Mouse (Mus musculus) midbrain, embryonic 12.5 days (tissue): ENCODE measurements around the gene Tectb. TPM values are rescaled to one million over a fixed set of nuclear protein-coding genes. Genes with fewer than 3 reads are reported as not detected.

Experiments
- ATAC-seq: fragments of 200-750 bp; cut with Nextera tagmentation; 2 replicates; pipeline ENCODE4 v1.8.0; 2017; ENCODE audit warnings: low read depth, moderate TSS enrichment, moderate library complexity; ENCODE audit not compliant: low FRiP score
- H3K27ac ChIP-seq: fragments of 300-500 bp; sonication (generic); replicated peaks from 2 replicates; pipeline ENCODE4 v1.5.1; 2016; ENCODE audit warnings: mild to moderate bottlenecking
- H3K27me3 ChIP-seq: fragments of 300-500 bp; sonication (generic); 2 replicates; pipeline ENCODE4 v1.6.1; 2016; ENCODE audit warnings: mild to moderate bottlenecking
- H3K36me3 ChIP-seq: fragments of 300-500 bp; sonication (generic); 2 replicates; pipeline ENCODE4 v1.6.1; 2016
- H3K4me1 ChIP-seq: fragments of 300-500 bp; sonication (generic); 2 replicates; pipeline ENCODE4 v1.6.1; 2016
- H3K4me2 ChIP-seq: fragments of 300-500 bp; sonication (generic); replicated peaks from 2 replicates; pipeline ENCODE4 v1.6.1; 2016; ENCODE audit warnings: mild to moderate bottlenecking, moderate library complexity
- H3K4me3 ChIP-seq: fragments of 300-500 bp; sonication (generic); 2 replicates; pipeline ENCODE4 v1.5.1; 2016; ENCODE audit warnings: mild to moderate bottlenecking
- H3K9ac ChIP-seq: fragments of 300-500 bp; sonication (generic); replicated peaks from 2 replicates; pipeline ENCODE4 v1.6.1; 2016; ENCODE audit warnings: mild to moderate bottlenecking, moderate library complexity
- H3K9me3 ChIP-seq: fragments of 300-500 bp; sonication (generic); 2 replicates; pipeline ENCODE4 v1.6.1; 2016; ENCODE audit warnings: mild to moderate bottlenecking
- WGBS: fragments of 180-500 bp; shearing (Covaris S2); methylation state at CpG from one replicate; pipeline ENCODE4 v1.1.7; 2016; 5-methylcytosine and 5-hydroxymethylcytosine counted together
- polyA plus RNA-seq: library from polyadenylated mRNA; unstranded; fragments of >200 nt; fragmentation: Nextera tagmentation; extraction: Ambion mirVana; gene quantifications from 2 replicates; pipeline ENCODE4 v1.2.1, GENCODE M21; 2016

Tectb gene
- polyA plus RNA-seq, 1 experiment from 2014 or later, result 0.31 TPM

DNA sequence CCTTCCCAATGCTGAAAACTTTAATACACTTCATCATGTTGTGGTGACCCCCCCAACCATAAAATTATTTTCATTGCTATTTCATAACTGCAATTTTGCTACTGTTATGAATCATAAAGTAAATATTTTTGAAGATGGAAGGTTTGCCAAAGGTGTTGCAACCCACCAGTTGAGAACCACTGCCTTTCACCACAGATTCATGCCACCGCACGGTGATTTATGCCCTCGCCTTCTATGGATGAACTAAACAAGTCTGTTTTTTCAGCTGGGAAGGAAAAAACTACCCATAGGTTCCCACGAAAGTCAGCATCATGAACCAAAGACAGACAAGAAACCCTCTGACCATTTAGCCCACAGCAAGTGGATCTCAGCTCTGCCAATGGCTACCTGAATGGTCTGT, 36.3 kb downstream of the Tectb start:
- H3K27me3 ChIP-seq, result peaks cover 9% of the 10 kb centered on the region; the same call in 1 of the 2 replicates
- 92% methylated on average over 4 of the region's 4 CpGs for WGBS
- ATAC-seq, result no peak
- H3K4me1 ChIP-seq, result peaks cover 6% of the 10 kb centered on the region; the same call in 1 of the 2 replicates
- no peak overlapping the region for H3K27ac ChIP-seq
- H3K36me3 ChIP-seq, result no peaks in the 10 kb centered on the region
- H3K4me2 ChIP-seq, result no peak overlapping the region
- no peak overlapping the region for H3K4me3 ChIP-seq
- H3K9ac ChIP-seq, result no peak overlapping the region
- H3K9me3 ChIP-seq, result no peaks in the 10 kb centered on the region

DNA sequence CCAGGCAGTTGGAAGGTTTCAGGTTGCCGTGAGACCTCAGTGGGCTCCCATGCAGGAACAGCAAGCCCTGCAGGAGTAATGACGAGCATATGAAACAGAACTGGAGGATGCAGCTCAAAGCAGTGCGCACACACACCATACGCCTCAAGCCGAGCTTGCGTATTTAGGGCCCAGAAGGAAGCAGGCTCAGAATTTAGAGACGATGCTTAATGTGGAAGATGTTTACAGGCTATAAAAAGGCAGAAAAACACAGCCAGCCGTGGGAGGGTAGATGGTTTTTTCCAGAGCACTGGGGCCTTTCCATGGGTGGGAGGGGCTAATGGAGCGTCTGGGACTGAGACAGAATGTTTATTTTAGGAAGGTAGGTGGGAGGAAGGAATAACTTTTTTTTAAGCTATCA, 36.8 kb downstream of the Tectb start:
- peaks cover 6% of the 10 kb centered on the region; the same call in 1 of the 2 replicates for H3K4me1 ChIP-seq
- 84% methylated on average over 9 of the region's 9 CpGs for WGBS
- ATAC-seq, result no peak
- H3K27me3 ChIP-seq, result peaks cover 9% of the 10 kb centered on the region; the same call in 1 of the 2 replicates
- H3K9me3 ChIP-seq, result no peaks in the 10 kb centered on the region
- no peak overlapping the region for H3K4me3 ChIP-seq
- no peak overlapping the region for H3K4me2 ChIP-seq
- H3K9ac ChIP-seq, result no peak overlapping the region
- H3K27ac ChIP-seq, result no peak overlapping the region
- no peaks in the 10 kb centered on the region for H3K36me3 ChIP-seq

DNA sequence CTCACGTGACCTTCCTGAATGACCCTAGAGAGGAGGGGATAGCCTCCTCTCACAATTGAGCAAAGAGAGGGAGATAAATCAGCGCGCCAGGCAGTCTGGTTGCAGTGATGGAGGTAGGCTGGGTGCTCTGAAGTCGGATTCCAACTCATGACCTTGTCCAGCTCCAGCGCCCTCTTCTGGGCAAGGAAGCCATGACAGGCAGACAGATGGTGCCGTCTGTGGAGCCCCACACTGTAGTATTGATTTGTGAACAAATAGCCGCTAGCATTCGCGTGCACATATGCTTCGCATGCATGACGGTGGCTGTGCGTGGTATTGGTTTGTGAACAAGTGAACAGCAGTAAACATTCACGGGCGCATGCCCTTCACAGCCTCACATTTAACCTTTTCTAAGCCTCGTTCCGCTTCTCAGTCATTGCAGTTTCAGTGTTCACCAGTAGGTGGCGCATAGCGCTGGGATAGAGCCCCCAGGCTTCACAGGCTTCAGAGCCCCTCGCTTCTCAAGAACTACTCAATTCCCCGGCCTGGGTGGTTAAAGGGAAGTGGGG, 37.7 kb downstream of the Tectb start:
- Histone ChIP-seq H3K4me3 (peak overlapping the region; percentile 41), H3K27me3 (peaks cover 9% of the 10 kb centered on the region; the same call in 1 of the 2 replicates), H3K9me3 (no peaks in the 10 kb centered on the region), H3K4me2 (peak overlapping the region; percentile 59), H3K9ac (peak overlapping the region; percentile 49), H3K36me3 (no peaks in the 10 kb centered on the region), H3K4me1 (peaks cover 6% of the 10 kb centered on the region; the same call in 1 of the 2 replicates), H3K27ac (no peak overlapping the region)
- 3% methylated on average over 20 of the region's 20 CpGs for WGBS
- ATAC-seq, result peak; percentile 83

DNA sequence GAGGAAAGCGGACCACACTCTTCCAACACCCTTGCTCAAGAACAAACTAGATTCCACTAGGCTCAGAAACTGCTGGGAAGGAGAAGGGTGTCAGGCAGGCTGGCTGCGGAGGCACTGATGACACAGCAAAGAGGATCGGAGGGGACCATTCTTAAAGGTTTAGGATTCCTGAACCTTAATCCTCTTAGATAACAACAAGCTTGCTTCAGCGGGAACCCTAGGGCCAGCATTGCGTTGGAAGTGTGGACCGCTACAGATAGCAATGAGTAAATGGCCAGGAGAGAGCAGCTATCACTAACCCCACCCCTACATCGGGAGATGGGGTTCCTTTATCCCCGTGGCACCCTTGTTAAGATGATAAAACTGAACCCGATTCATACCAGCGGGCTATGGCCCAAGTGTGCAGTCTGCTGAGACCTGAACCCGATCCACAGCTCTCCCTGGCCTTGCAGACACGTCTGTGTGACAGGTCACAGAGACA, 38.2 kb downstream of the Tectb start:
- Histone ChIP-seq H3K9me3 (no peaks in the 10 kb centered on the region), H3K36me3 (no peaks in the 10 kb centered on the region), H3K4me3 (peak overlapping the region; percentile 41), H3K4me1 (peaks cover 6% of the 10 kb centered on the region; the same call in 1 of the 2 replicates), H3K4me2 (peak overlapping the region; percentile 59), H3K9ac (peak overlapping the region; percentile 49), H3K27ac (no peak overlapping the region), H3K27me3 (peaks cover 9% of the 10 kb centered on the region; the same call in 1 of the 2 replicates)
- WGBS, result 10% methylated on average over 12 of the region's 12 CpGs
- ATAC-seq, result peak; percentile 38; the same call in 1 of the 2 replicates

DNA sequence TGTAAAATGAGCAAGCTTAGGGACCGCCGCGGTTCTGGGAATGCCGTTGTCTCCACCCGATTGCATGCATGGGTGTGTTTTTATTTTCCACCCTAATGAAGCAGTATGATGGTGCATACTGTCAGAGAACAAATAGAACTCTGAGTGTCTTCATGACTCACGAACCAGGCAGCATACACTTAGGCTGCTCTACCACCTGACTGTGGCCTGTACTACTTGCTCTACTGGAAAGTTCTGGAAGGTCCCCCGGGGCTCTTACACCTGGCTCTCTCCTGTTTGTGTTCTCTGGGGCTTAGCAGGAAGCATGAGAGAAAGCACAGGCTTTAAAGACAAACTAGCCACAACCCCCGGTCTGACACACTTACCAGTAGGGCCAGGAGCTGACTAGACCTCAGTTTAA, 38.8 kb downstream of the Tectb start:
- H3K4me2 ChIP-seq, result peak overlapping the region; percentile 59; the same call in 1 of the 2 replicates
- ATAC-seq, result no peak

DNA sequence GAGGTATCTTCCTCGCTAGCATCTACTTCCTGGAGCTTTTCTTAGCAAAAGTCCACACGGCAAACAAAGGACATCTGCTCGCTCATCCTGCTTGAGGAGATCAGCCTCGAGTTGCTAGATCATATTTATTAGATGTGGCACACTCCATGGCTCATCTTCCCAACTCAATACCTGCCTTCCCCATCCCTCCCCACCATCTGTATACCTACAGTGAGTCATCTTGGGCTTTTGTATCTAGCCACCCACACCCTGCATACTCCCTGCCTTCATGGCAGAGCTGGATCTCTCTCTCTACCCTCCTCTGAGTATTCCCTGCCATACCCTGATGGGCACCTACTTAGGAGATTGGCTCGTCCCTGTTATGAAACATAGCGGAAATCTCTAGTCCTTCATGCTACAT, 40.7 kb downstream of the Tectb start:
- Histone ChIP-seq H3K27me3 (peaks cover 9% of the 10 kb centered on the region; the same call in 1 of the 2 replicates), H3K4me1 (peaks cover 6% of the 10 kb centered on the region; the same call in 1 of the 2 replicates), H3K27ac (no peak overlapping the region), H3K9me3 (no peaks in the 10 kb centered on the region), H3K4me2 (no peak overlapping the region), H3K9ac (no peak overlapping the region), H3K36me3 (no peaks in the 10 kb centered on the region), H3K4me3 (no peak overlapping the region)
- WGBS, result 83% methylated on average over 6 of the region's 6 CpGs
- no peak for ATAC-seq

More for the DNA sequence above, 38.8 kb downstream of the Tectb start:
- Histone ChIP-seq H3K4me3 (no peak overlapping the region), H3K36me3 (no peaks in the 10 kb centered on the region), H3K9ac (0 out of 2 replicates have a peak overlapping the region, but pooled peaks have one; percentile 49), H3K27ac (no peak overlapping the region), H3K27me3 (peaks cover 9% of the 10 kb centered on the region; the same call in 1 of the 2 replicates), H3K9me3 (no peaks in the 10 kb centered on the region), H3K4me1 (peaks cover 6% of the 10 kb centered on the region; the same call in 1 of the 2 replicates)
- 81% methylated on average over 8 of the region's 8 CpGs for WGBS

DNA sequence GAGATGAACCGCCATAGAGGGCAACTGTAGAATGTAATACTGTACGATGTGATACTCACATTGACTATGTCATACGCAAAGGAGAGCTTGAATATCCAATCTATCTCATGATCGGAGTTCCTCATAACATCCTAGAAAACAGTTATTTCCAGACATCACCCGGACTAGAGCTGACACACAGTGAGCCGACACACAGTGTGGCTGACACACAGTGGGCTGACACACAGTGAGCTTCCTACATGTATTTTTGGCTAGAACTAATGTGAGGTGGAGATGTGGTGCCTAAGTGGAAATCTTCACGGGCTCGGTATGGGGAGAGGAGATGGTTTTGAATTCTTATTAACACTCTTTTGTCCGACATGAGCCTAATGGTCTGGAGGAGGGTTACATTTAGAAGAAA, 41.7 kb downstream of the Tectb start:
- WGBS, result 91% methylated on average over 9 of the region's 9 CpGs

DNA sequence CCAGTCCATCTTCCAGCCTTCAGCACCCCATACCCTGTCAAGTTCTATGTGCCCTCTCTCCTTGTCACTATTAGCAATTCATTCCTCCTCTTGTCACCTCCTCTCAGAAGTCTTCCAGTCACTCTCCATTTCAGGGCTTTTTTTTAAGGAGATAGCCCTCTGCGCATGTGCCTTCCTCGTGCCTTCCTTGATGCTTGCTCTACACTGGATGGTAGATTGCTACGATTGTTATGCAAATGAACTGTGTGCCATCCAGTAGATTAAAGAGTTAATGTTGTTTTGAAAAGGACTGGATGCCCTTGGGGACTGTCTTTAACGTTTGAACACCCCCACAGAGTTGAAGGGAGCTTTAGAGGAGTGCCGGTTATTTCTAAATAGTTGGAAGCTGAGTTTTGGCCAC, 46.1 kb downstream of the Tectb start:
- WGBS, result 63% methylated on average over 5 of the region's 5 CpGs

More for the DNA sequence above, 41.7 kb downstream of the Tectb start:
- Histone ChIP-seq H3K9me3 (no peaks in the 10 kb centered on the region), H3K27me3 (peaks cover 9% of the 10 kb centered on the region; the same call in 1 of the 2 replicates), H3K27ac (no peak overlapping the region), H3K4me3 (no peak overlapping the region), H3K36me3 (no peaks in the 10 kb centered on the region), H3K4me2 (no peak overlapping the region), H3K9ac (no peak overlapping the region), H3K4me1 (peaks cover 6% of the 10 kb centered on the region; the same call in 1 of the 2 replicates)
- ATAC-seq, result no peak

DNA sequence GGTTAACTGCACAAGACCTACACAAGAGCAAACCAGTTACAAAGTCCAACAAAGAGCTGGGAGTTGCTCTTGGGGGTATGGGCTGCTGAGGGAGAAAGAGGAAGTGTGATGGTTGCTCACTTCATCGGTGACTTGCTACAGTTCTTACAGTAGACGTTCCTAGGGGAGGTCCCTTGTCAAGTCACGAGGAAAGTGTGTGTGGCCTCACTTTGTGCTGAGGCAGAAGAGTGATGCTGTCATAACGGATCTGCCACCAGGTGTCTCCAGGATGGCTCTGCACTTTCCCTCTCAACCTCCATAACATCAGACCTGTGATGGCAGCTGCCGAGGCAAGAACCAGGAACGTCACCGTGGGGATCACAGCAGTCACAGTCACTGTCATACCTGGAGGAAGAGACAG, 46.6 kb downstream of the Tectb start:
- peaks cover 6% of the 10 kb centered on the region; the same call in 1 of the 2 replicates for H3K4me1 ChIP-seq
- no peak for ATAC-seq
- H3K27ac ChIP-seq, result no peak overlapping the region
- H3K4me3 ChIP-seq, result no peak overlapping the region
- H3K36me3 ChIP-seq, result no peaks in the 10 kb centered on the region
- WGBS, result 82% methylated on average over 7 of the region's 7 CpGs
- no peak overlapping the region for H3K9ac ChIP-seq
- no peaks in the 10 kb centered on the region for H3K9me3 ChIP-seq
- H3K27me3 ChIP-seq, result no peaks in the 10 kb centered on the region
- no peak overlapping the region for H3K4me2 ChIP-seq

More for the DNA sequence above, 46.1 kb downstream of the Tectb start:
- no peaks in the 10 kb centered on the region for H3K9me3 ChIP-seq
- no peak overlapping the region for H3K27ac ChIP-seq
- H3K4me2 ChIP-seq, result no peak overlapping the region
- ATAC-seq, result no peak
- no peak overlapping the region for H3K9ac ChIP-seq
- H3K36me3 ChIP-seq, result no peaks in the 10 kb centered on the region
- H3K4me1 ChIP-seq, result peaks cover 6% of the 10 kb centered on the region; the same call in 1 of the 2 replicates
- H3K4me3 ChIP-seq, result no peak overlapping the region
- no peaks in the 10 kb centered on the region for H3K27me3 ChIP-seq

DNA sequence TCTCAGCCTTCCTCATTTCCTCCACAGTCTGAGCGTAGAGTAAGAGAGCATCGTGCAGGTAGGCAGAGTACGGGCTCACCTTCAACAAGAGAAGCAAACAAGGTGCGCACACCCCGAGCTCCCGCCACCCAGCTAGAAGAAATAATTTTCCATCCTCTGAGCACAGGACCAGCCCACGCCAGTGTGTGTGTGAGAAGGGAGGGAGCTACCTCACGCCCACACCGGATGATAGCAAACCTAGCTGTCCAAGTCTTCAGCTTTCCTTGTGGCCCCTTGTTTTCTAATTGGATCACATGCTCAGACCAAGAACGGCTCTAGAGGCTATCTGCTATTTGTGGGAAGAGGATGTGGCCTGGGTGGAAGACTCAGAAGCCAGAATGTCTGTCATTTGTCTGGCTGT, 50.5 kb downstream of the Tectb start:
- H3K4me3 ChIP-seq, result no peak overlapping the region
- WGBS, result 83% methylated on average over 10 of the region's 10 CpGs
- H3K4me1 ChIP-seq, result peaks cover 6% of the 10 kb centered on the region; the same call in 1 of the 2 replicates
- H3K9me3 ChIP-seq, result no peaks in the 10 kb centered on the region
- H3K4me2 ChIP-seq, result no peak overlapping the region
- no peaks in the 10 kb centered on the region for H3K27me3 ChIP-seq
- no peaks in the 10 kb centered on the region for H3K36me3 ChIP-seq
- ATAC-seq, result no peak
- H3K9ac ChIP-seq, result no peak overlapping the region
- H3K27ac ChIP-seq, result no peak overlapping the region

DNA sequence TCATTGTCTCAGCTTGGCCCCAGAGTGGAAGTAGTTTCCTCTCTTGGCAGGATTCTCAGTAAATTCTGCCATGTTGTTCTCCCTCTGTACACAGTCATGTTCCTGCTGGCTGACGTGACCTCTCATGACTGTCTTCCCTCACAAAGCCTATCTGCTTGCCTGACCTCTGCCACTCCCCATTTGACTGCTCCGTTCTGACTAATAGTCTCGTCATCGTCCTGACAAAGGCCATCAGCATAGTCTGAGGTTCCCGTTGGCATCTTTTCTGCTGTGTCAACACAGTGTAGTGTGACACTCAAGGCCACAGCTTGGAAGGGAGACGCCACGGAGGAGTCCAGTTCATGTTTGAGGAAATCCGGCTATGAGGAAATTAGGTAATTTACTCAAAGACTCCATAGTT, 51.6 kb downstream of the Tectb start:
- H3K4me1 ChIP-seq, result peaks cover 6% of the 10 kb centered on the region; the same call in 1 of the 2 replicates
- 59% methylated on average over 8 of the region's 8 CpGs for WGBS
- ATAC-seq, result no peak

DNA sequence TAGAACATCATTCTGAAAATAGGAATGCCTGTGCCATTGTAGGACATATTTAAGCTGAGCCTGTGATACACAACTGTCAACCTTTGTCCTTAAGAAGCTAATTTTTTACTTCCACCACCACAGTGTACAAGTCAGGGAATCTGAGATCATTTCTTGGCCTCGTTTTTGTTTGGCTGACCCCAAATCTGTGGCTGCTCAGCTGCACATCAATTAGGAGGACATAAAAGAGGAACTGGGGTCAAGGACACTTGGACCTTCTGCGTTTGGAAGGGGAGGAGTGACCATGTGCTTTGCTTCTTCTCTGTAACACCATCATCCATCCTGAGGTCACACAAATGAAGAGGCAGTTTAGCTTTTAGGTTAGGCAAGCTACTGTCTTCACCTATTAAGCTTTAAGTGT, 55.5 kb downstream of the Tectb start:
- ATAC-seq, result no peak
- no peak overlapping the region for H3K27ac ChIP-seq
- no peaks in the 10 kb centered on the region for H3K36me3 ChIP-seq
- no peak overlapping the region for H3K4me2 ChIP-seq
- no peaks in the 10 kb centered on the region for H3K9me3 ChIP-seq
- 0 out of 2 replicates have a peak, but pooled peaks cover under 1% of the 10 kb centered on the region for H3K4me1 ChIP-seq
- no peaks in the 10 kb centered on the region for H3K27me3 ChIP-seq
- H3K9ac ChIP-seq, result no peak overlapping the region
- H3K4me3 ChIP-seq, result no peak overlapping the region
- WGBS, result 61% methylated on average over 2 of the region's 2 CpGs

More for the DNA sequence above, 51.6 kb downstream of the Tectb start:
- no peak overlapping the region for H3K4me2 ChIP-seq
- H3K9ac ChIP-seq, result no peak overlapping the region
- H3K27me3 ChIP-seq, result no peaks in the 10 kb centered on the region
- H3K27ac ChIP-seq, result no peak overlapping the region
- no peaks in the 10 kb centered on the region for H3K9me3 ChIP-seq
- no peaks in the 10 kb centered on the region for H3K36me3 ChIP-seq
- no peak overlapping the region for H3K4me3 ChIP-seq
